Mouse (Mus musculus) spleen, adult 2 months (tissue): ENCODE measurements around the gene Gm26992. TPM values are rescaled to one million over a fixed set of nuclear protein-coding genes. Genes with fewer than 3 reads are reported as not detected.

ENCODE experiments used
- DNase-seq, 2 experiments: peaks; one replicate each; pipeline versions ENCODE4 v3.0.0 to v3.0.0-alpha.2; 2012 to 2021; ENCODE audit warnings: low spot score in 2 of 2, low read depth in 1 of 2
- H3K27ac ChIP-seq: fragments of 200-500 bp; 2 replicates; pipeline ENCODE4 v1.5.1; 2012; ENCODE audit warnings: low read length, inconsistent platforms; ENCODE audit not compliant: insufficient read depth
- H3K27me3 ChIP-seq: fragments of 200-500 bp; 2 replicates; pipeline ENCODE4 v1.6.1; 2012; ENCODE audit warnings: mild to moderate bottlenecking, moderate library complexity, low read length, inconsistent platforms; ENCODE audit not compliant: control insufficient read depth, insufficient read depth
- H3K36me3 ChIP-seq: fragments of 200-500 bp; 2 replicates; pipeline ENCODE4 v1.6.1; 2012; ENCODE audit warnings: mild to moderate bottlenecking, low read length, inconsistent platforms; ENCODE audit not compliant: control insufficient read depth, insufficient read depth
- H3K4me1 ChIP-seq: fragments of 200-500 bp; 2 replicates; pipeline ENCODE4 v1.6.1; 2011; ENCODE audit warnings: inconsistent platforms; ENCODE audit not compliant: control insufficient read depth, insufficient read depth, insufficient read length
- H3K4me3 ChIP-seq: fragments of 200-500 bp; 2 replicates; pipeline ENCODE4 v1.5.1; 2011; ENCODE audit warnings: mild to moderate bottlenecking, inconsistent platforms; ENCODE audit not compliant: insufficient read depth, insufficient read length; ENCODE audit errors: extremely low read depth
- CTCF ChIP-seq: fragments of 200-500 bp; IDR thresholded peaks from 2 replicates; pipeline ENCODE4 v1.5.1; 2011; ENCODE audit warnings: mild to moderate bottlenecking, inconsistent platforms; ENCODE audit not compliant: insufficient read depth, insufficient read length, insufficient replicate concordance; ENCODE audit errors: extremely low read depth
- POLR2A ChIP-seq: fragments of 200-500 bp; IDR thresholded peaks from 2 replicates; pipeline ENCODE4 v1.6.1; 2011; ENCODE audit warnings: low read depth, low read length, inconsistent platforms
- WGBS: fragments of 180-500 bp; shearing (Covaris S2); methylation state at CpG from one replicate; pipeline ENCODE4 v1.1.7; 2018; 5-methylcytosine and 5-hydroxymethylcytosine counted together
- polyA plus RNA-seq: library from polyadenylated mRNA; depleted of rRNA; stranded (reverse); fragments of >200 nt; gene quantifications from 2 replicates; pipeline ENCODE4 v1.2.3, GENCODE M21; 2012

Gm26992 gene
- polyA plus RNA-seq, 1 experiment = not detected

- Histone ChIP-seq H3K4me3 (no peak overlapping the region), H3K27me3 (no peaks in the 10 kb centered on the region), H3K27ac (no peak overlapping the region), H3K36me3 (peaks cover 2% of the 10 kb centered on the region; the same call in 1 of the 2 replicates), H3K4me1 (no peaks in the 10 kb centered on the region)
- 100% methylated on average over 2 of the region's 2 CpGs for WGBS
- no peak for DNase-seq
- TF ChIP-seq CTCF = no peak
- TF ChIP-seq POLR2A = no peak
Measured at GRCm38 (mm10) chrX:103500137-103500536, 78.3 kb downstream of the Gm26992 start.

GRCm38 (mm10) chrX:103508218-103508617, 86.4 kb downstream of the Gm26992 start:
- TF ChIP-seq POLR2A (no peak), CTCF (no peak)
- DNase-seq = no peak
- WGBS = 93% methylated on average over 4 of the region's 4 CpGs
- H3K4me3 ChIP-seq = no peak overlapping the region
- H3K4me1 ChIP-seq = no peaks in the 10 kb centered on the region
- H3K36me3 ChIP-seq = no peaks in the 10 kb centered on the region; the same call in none of the 2 replicates
- H3K27ac ChIP-seq = no peak overlapping the region
- H3K27me3 ChIP-seq = no peaks in the 10 kb centered on the region

GRCm38 (mm10) chrX:103509168-103510019, 87.6 kb downstream of the Gm26992 start:
- TF ChIP-seq CTCF = no peak
- no peak for TF ChIP-seq POLR2A
- H3K4me1 ChIP-seq = no peaks in the 10 kb centered on the region
- H3K36me3 ChIP-seq = no peaks in the 10 kb centered on the region; the same call in none of the 2 replicates
- H3K4me3 ChIP-seq = no peak overlapping the region
- no peak for DNase-seq
- 85% methylated on average over 8 of the region's 8 CpGs for WGBS
- no peaks in the 10 kb centered on the region for H3K27me3 ChIP-seq
- no peak overlapping the region for H3K27ac ChIP-seq

- Histone ChIP-seq H3K27ac (no peak overlapping the region), H3K4me3 (no peak overlapping the region), H3K4me1 (no peaks in the 10 kb centered on the region), H3K36me3 (no peaks in the 10 kb centered on the region), H3K27me3 (no peaks in the 10 kb centered on the region)
- no peak for DNase-seq
- 83% methylated on average over 4 of the region's 4 CpGs for WGBS
- no peak for TF ChIP-seq CTCF
- TF ChIP-seq POLR2A = no peak
Measured at GRCm38 (mm10) chrX:103514782-103515181, 93.0 kb downstream of the Gm26992 start.

GRCm38 (mm10) chrX:103515346-103515745, 93.5 kb downstream of the Gm26992 start:
- TF ChIP-seq CTCF (no peak), POLR2A (no peak)

GRCm38 (mm10) chrX:103518798-103519197, 97.0 kb downstream of the Gm26992 start:
- Histone ChIP-seq H3K27ac (no peak overlapping the region), H3K4me1 (no peaks in the 10 kb centered on the region), H3K27me3 (no peaks in the 10 kb centered on the region), H3K4me3 (no peak overlapping the region), H3K36me3 (no peaks in the 10 kb centered on the region)
- TF ChIP-seq POLR2A (no peak), CTCF (no peak)
- 84% methylated on average over 2 of the region's 2 CpGs for WGBS
- DNase-seq = no peak

More at GRCm38 (mm10) chrX:103515346-103515745, 93.5 kb downstream of the Gm26992 start:
- WGBS = 93% methylated on average over 1 of the region's 1 CpGs
- DNase-seq = no peak
- Histone ChIP-seq H3K36me3 (no peaks in the 10 kb centered on the region), H3K27ac (no peak overlapping the region), H3K27me3 (no peaks in the 10 kb centered on the region), H3K4me1 (no peaks in the 10 kb centered on the region), H3K4me3 (no peak overlapping the region)

GRCm38 (mm10) chrX:103519547-103519946, 97.7 kb downstream of the Gm26992 start:
- H3K36me3 ChIP-seq = no peaks in the 10 kb centered on the region
- no peak overlapping the region for H3K4me3 ChIP-seq
- no peak for DNase-seq
- H3K27ac ChIP-seq = no peak overlapping the region
- no peaks in the 10 kb centered on the region for H3K4me1 ChIP-seq
- 87% methylated on average over 3 of the region's 3 CpGs for WGBS
- H3K27me3 ChIP-seq = no peaks in the 10 kb centered on the region
- TF ChIP-seq CTCF = no peak
- no peak for TF ChIP-seq POLR2A
